Mouse (Mus musculus) heart, embryonic 10.5 days (tissue): ENCODE data around the gene Gm21818. TPM values are rescaled to one million over a fixed set of nuclear protein-coding genes. Genes with fewer than 3 reads are reported as not detected.
"Not testable (repeated sequence)": the region's sequence is repeated elsewhere in the genome, so short reads cannot be mapped to it uniquely, and the experiment has no call there.

ENCODE experiments used
- DNase-seq: peaks from one replicate; pipeline ENCODE4 v3.0.0-alpha.2; 2017; ENCODE audit warnings: low spot score
- H3K27ac ChIP-seq: fragments of 300-500 bp; sonication (generic); 2 replicates; pipeline ENCODE4 v1.5.1; 2016; ENCODE audit warnings: mild to moderate bottlenecking
- H3K27me3 ChIP-seq: fragments of 300-500 bp; sonication (generic); 2 replicates; pipeline ENCODE4 v1.6.1; 2016; ENCODE audit warnings: mild to moderate bottlenecking; ENCODE audit not compliant: poor library complexity, insufficient read depth, severe bottlenecking
- H3K36me3 ChIP-seq: fragments of 300-500 bp; sonication (generic); 2 replicates; pipeline ENCODE4 v1.6.1; 2016; ENCODE audit warnings: mild to moderate bottlenecking, moderate library complexity
- H3K4me1 ChIP-seq: fragments of 300-500 bp; sonication (generic); 2 replicates; pipeline ENCODE4 v1.6.1; 2016; ENCODE audit warnings: mild to moderate bottlenecking
- H3K4me3 ChIP-seq: fragments of 300-500 bp; sonication (generic); 2 replicates; pipeline ENCODE4 v1.5.1; 2016; ENCODE audit warnings: mild to moderate bottlenecking, moderate library complexity
- H3K9me3 ChIP-seq: fragments of 300-500 bp; sonication (generic); 2 replicates; pipeline ENCODE4 v1.6.1; 2016; ENCODE audit warnings: mild to moderate bottlenecking, moderate library complexity
- WGBS: fragments of 180-500 bp; shearing (Covaris S2); methylation state at CpG from one replicate; pipeline ENCODE4 v1.1.7; 2016; 5-methylcytosine and 5-hydroxymethylcytosine counted together
- polyA plus RNA-seq: library from polyadenylated mRNA; unstranded; fragments of >200 nt; fragmentation: Nextera tagmentation; extraction: Ambion mirVana; gene quantifications from 2 replicates; pipeline ENCODE4 v1.2.1, GENCODE M21; 2016

Gm21818 gene
- not detected in 2 replicates for polyA plus RNA-seq

DNA sequence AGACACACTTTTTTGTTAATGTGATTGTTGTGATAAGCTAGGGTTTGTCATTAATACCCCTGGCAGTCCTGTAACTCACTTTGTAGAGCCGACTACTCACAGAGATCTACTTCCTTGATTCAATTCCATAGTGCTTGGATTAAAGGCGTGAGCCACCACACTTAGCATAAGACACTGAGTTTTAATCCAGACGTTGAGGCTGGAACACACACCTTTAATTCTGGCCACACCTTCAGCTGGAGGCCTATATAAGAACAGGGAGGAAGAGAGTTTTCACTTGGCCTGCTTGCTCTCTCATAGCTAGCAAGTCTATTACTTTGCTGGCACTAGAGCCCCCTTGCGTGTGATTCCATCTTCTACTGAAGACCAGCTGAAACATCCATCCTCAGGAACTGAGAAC is at the start of gene Gm21818:
Gene Gm21818 (plus strand): TSS at position 301 of the 400 bp plus-strand sequence.
- not testable (repeated sequence) for H3K27me3 ChIP-seq, DNase-seq, H3K4me1 ChIP-seq, H3K27ac ChIP-seq, H3K9me3 ChIP-seq, H3K36me3 ChIP-seq, H3K4me3 ChIP-seq
- WGBS, result 62% methylated on average over 4 of the region's 4 CpGs

DNA sequence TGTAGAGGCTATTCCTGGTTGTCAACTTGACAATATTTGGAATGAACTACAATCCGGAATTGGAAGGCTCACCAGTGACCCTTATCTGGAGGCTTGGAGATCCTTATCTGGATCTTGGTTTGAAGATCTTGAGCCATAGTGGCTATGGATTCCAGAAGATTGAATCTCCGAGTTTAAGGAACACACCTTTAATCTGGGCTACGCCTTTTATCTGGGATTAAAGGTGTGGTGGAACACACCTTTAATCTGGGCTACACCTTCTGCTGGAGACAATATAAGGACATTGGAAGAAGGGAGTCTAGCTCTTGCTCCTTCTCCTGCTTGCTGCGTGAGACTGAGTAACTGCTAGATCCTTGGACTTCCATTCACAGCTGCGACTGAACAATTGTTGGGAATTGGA is 32.3 kb upstream of the Gm21818 start, which contains the start of gene Gm20767:
Gene Gm20767 (plus strand): TSS at position 301 of the 400 bp plus-strand sequence.
- 90% methylated on average over 2 of the region's 5 CpGs for WGBS

DNA sequence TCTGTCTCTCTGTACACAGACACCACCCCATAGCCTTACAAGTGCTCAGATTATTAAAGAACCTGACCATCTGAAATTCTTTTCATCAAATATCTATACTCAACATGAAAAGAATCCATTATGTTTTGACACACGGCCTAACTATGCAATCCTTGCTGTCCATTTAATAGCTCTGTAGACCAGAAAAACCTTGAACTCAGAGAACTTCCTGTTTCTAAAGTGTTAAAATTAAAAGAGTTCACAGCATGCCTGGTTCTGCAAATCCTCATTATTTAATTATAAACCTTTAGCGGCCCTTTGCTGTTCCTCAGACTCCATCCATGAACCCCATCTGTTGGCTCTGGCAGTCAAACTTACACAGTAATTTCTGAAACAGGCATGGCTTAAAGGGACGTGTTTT is 29.9 kb upstream of the Gm21818 start:
- whole genome bisulfite sequencing, result 74% methylated on average over 2 of the region's 3 CpGs
- not testable (repeated sequence) for H3K27ac ChIP-seq, H3K9me3 ChIP-seq, H3K36me3 ChIP-seq, DNase-seq, H3K27me3 ChIP-seq, H3K4me3 ChIP-seq, H3K4me1 ChIP-seq

More for the DNA sequence above, 32.3 kb upstream of the Gm21818 start, which contains the start of gene Gm20767:
- H3K4me1 ChIP-seq, H3K9me3 ChIP-seq, H3K27ac ChIP-seq, DNase-seq, H3K27me3 ChIP-seq, H3K4me3 ChIP-seq, H3K36me3 ChIP-seq: not testable (repeated sequence)

DNA sequence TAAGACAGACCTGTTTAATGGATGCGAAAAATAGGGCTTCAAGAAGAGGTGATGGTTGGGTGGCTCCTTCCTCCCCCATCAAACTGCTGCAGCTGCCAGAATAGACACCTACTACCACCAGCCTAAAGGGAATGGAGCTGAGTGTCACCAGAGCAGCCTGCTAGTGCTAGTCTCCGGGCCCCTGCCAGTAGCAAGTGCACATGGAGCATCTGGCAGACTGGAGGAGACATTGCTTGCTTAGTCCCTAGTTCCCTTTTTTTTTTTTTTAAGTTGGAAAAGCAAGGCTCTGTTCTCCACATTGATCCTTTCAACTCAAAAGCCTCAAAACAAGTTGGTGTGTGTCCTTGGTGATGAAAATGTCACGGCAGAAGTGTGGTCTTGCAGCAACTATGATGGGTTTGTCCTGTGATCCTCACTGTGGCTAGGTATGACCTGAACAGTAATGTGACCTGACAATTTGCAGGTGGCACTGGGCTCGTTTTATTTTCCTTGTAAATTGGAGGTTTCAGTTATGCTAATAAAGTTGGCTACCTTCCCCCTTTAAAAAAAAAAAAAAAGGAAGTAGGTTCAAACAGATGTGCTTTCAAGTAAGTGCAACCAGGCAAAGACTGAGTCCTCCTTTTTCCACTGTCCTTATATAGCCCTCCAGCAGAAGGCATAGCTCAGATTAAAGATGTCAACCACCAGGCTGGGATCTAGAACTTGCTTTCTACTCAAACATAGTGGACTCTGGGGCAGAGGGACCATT is 22.4 kb upstream of the Gm21818 start:
- not testable (repeated sequence) for H3K4me3 ChIP-seq, DNase-seq, H3K9me3 ChIP-seq, H3K27me3 ChIP-seq, H3K36me3 ChIP-seq, H3K4me1 ChIP-seq, H3K27ac ChIP-seq
- WGBS, result 50% methylated on average over 3 of the region's 4 CpGs

DNA sequence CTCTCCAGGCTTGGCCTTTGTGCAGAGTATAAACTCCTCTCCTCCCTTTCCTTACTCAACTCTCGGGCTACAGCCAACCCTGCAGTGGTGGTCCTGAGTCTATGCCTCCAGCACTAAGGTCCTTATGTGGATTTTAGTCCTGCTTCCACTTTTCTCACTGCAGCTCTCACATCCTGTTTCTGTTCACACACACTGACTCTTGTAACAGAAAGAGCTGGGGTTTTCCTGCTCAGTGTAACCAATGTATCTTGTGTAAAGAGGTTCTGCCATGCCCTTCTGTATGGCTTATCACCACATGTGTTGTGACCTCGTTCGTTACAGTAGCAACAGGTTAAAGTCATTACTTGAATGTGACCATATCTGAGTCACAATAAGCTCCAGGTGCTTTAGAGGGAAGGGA is 21.6 kb upstream of the Gm21818 start:
- not testable (repeated sequence) for H3K27me3 ChIP-seq, H3K36me3 ChIP-seq, DNase-seq, H3K27ac ChIP-seq, H3K9me3 ChIP-seq, H3K4me1 ChIP-seq, H3K4me3 ChIP-seq
- 68% methylated on average over 3 of the region's 3 CpGs for WGBS

DNA sequence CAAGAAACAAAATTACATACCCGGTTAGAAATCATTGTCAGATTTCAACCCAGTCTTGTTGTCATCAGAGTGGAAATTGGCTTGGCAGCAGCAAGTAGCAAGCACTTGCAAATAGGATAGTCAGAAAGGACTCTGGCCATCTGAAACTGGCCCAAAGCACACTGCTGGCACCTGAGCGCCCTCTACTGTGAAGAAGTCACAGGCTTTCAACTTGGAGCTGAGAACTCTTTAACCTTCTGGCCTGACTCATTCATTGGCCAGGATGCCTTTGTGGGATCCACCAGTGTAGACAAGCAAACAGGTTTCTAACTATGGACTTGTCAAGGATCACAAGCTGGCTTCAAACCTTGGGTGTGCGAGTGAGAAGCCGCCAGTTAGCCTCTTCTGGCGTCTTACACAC is 3.9 kb upstream of the Gm21818 start:
- H3K4me3 ChIP-seq, H3K9me3 ChIP-seq, H3K36me3 ChIP-seq, H3K27ac ChIP-seq, DNase-seq, H3K27me3 ChIP-seq, H3K4me1 ChIP-seq: not testable (repeated sequence)
- WGBS, result 44% methylated on average over 5 of the region's 5 CpGs

DNA sequence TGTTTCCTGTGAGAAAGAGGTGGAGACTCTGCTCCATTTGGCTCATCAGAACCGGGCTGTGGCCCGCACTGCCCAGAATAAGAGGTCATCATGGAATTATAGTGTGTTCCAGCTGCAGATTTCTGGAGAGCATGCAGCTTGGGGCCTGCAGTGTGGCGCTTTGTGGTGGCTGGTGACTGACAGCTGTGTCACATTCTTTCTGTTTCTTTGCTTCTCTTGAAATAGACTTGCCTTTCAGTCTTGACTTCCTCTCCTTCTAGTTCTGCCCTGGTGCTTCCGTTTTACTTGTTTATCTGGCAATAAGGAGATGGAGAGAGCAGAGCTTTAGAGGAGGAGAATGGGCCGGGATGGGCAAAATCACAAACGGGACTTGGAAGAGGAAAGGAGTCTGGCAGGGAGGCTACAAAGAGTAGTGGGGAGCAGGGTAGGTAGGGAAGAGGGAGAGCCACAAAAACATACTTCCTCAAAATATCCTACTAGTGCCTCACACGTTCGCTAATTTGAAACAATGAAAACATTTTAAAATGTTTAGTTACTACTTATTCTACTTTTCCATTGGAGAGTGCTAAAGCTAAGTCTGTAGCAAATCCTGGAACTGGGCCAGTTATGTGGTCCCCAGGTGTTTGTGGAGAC is 24.1 kb downstream of the Gm21818 start:
- H3K27me3 ChIP-seq, H3K27ac ChIP-seq, H3K4me3 ChIP-seq, H3K9me3 ChIP-seq, DNase-seq, H3K36me3 ChIP-seq, H3K4me1 ChIP-seq: not testable (repeated sequence)
- WGBS, result 73% methylated on average over 6 of the region's 8 CpGs

DNA sequence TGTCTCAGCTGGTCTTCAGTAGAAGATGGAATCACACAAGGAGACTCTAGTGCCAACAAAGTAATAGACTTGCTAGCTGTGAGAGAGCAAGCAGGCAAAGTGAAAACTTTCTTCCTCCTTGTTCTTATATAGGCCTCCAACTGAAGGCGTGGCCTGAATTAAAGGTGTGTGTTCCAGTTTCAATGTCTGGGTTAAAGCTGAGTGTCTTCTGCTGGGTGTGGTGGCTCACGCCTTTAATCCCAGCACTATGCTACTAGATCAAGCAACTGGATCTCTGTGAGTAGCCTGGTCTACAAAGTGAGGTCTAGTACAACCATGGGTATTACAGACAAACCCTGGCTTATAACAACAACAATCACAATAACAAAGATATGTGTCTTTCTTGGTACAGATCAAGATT is 43.6 kb downstream of the Gm21818 start, which contains the start of gene Gm21762:
Gene Gm21762 (minus strand): TSS at position 101 of the 400 bp plus-strand sequence.
- not testable (repeated sequence) for H3K4me1 ChIP-seq, H3K27ac ChIP-seq, H3K27me3 ChIP-seq, H3K36me3 ChIP-seq, DNase-seq, H3K9me3 ChIP-seq, H3K4me3 ChIP-seq
- no CpG with 5 or more reads among the region's 2 CpGs for WGBS

DNA sequence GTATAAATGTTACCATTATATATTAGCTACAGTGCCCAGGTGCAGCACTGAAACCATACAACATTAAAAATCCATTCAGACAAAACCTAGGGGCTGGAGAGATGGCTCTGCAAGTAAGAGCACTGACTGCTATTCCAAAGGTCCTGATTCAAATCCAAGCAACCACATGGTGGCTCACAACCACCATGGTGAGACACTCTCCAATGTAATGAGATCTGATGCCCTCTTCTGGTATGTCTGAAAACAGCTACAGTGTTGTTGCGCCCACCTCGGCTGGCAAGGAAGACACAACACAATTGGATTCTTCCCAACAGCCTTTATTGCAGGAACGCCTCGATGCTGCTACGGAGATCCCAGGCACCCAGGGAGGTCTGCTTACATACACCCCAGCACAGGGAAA is 48.7 kb downstream of the Gm21818 start:
- WGBS, result 91% methylated on average over 5 of the region's 5 CpGs
- H3K27me3 ChIP-seq, DNase-seq, H3K4me1 ChIP-seq, H3K36me3 ChIP-seq, H3K27ac ChIP-seq, H3K9me3 ChIP-seq, H3K4me3 ChIP-seq: not testable (repeated sequence)

DNA sequence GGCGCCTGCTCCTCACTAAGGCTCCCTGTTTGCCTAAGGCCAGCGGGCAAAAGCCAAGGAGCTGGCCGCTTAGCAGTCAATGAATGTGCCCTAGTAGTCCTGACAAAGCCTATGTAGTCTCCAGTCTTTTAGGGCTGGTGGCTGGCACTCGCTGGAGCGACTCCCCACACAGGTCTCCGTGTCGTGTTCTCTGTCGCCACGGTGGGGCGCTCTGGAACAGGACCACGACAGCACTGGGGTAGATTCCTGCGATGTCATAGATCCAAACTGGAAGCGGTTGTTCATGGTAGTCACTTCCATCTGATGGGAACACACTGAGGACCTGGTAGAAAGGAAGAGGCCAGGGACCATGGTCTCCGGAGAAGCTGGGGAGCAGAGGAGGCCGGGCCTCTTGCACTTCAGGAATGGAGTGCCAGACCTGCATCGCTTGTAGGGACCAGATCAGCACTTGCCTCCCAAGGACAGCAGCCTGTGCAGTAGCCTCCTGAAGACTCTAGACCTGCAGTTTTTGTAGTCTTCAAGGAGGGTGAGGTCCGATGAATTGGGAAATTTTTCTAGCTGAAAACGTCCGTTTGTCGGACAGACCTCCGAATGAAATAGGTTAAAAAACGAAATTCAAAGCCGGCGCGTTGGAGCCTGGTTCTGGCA is 50.9 kb downstream of the Gm21818 start:
- 88% methylated on average over 16 of the region's 25 CpGs for WGBS
- not testable (repeated sequence) for H3K27me3 ChIP-seq, H3K27ac ChIP-seq, H3K36me3 ChIP-seq, H3K4me1 ChIP-seq, H3K4me3 ChIP-seq, H3K9me3 ChIP-seq, DNase-seq

Other genes starting within 250 kb of the Gm21818 start
- gene Gm21761, start 243.2 kb upstream of the Gm21818 start, polyA plus RNA-seq, result not detected in 2 replicates
- gene B020031M17Rik, start 221.6 kb upstream of the Gm21818 start, polyA plus RNA-seq, result not detected in 2 replicates
- not detected in 2 replicates for gene Gm36079, start 145.4 kb upstream of the Gm21818 start, polyA plus RNA-seq
- gene Gm21188, start 120.2 kb upstream of the Gm21818 start, polyA plus RNA-seq, result not detected in 2 replicates
- not detected in 2 replicates for gene Gm20767, start 32.2 kb upstream of the Gm21818 start, polyA plus RNA-seq
- not detected in 2 replicates for gene Gm21762, start 43.5 kb downstream of the Gm21818 start, polyA plus RNA-seq
- not detected in 2 replicates for gene Gm21731, start 66.7 kb downstream of the Gm21818 start, polyA plus RNA-seq
- not detected in 2 replicates for gene AF067061, start 90.7 kb downstream of the Gm21818 start, polyA plus RNA-seq
- gene BC147527, start 128.0 kb downstream of the Gm21818 start, polyA plus RNA-seq, result not detected in 2 replicates
- not detected in 2 replicates for gene Tcstv3, start 144.4 kb downstream of the Gm21818 start, polyA plus RNA-seq